Mouse (Mus musculus) lung, embryonic 16.5 days (tissue): ENCODE measurements around the gene Tsnax. TPM values are rescaled to one million over a fixed set of nuclear protein-coding genes. Genes with fewer than 3 reads are reported as not detected.

Experiments used
- ATAC-seq: fragments of 200-750 bp; cut with Nextera tagmentation; 2 replicates; pipeline ENCODE4 v1.8.0; 2017; ENCODE audit warnings: low read depth, mild to moderate bottlenecking, moderate library complexity
- H3K27ac ChIP-seq: fragments of 300-500 bp; sonication (generic); 2 replicates; pipeline ENCODE4 v1.5.1; 2014; ENCODE audit warnings: mild to moderate bottlenecking, control low read depth, low read length
- H3K27me3 ChIP-seq: fragments of 300-500 bp; sonication (generic); 2 replicates; pipeline ENCODE4 v1.6.1; 2014; ENCODE audit warnings: low read depth, low read length, mixed read lengths; ENCODE audit not compliant: control insufficient read depth, insufficient read depth
- H3K36me3 ChIP-seq: fragments of 300-500 bp; sonication (generic); 2 replicates; pipeline ENCODE4 v1.6.1; 2014; ENCODE audit warnings: low read length; ENCODE audit not compliant: control insufficient read depth, insufficient read depth
- H3K4me1 ChIP-seq: fragments of 300-500 bp; sonication (generic); replicated peaks from 2 replicates; pipeline ENCODE4 v1.6.1; 2014; ENCODE audit warnings: low read length, mixed read lengths; ENCODE audit not compliant: control insufficient read depth, insufficient read depth
- H3K4me2 ChIP-seq: fragments of 300-500 bp; sonication (generic); 2 replicates; pipeline ENCODE4 v1.6.1; 2014; ENCODE audit warnings: low read depth, low read length, control low read depth
- H3K4me3 ChIP-seq: fragments of 300-500 bp; sonication (generic); 2 replicates; pipeline ENCODE4 v1.5.1; 2014; ENCODE audit warnings: mild to moderate bottlenecking, low read length, control low read depth
- H3K9ac ChIP-seq: fragments of 300-500 bp; sonication (generic); 2 replicates; pipeline ENCODE4 v1.6.1; 2014; ENCODE audit warnings: low read length, control low read depth
- H3K9me3 ChIP-seq: fragments of 300-500 bp; sonication (generic); 2 replicates; pipeline ENCODE4 v1.6.1; 2016; ENCODE audit warnings: low read length; ENCODE audit not compliant: control insufficient read depth
- WGBS: fragments of 180-500 bp; shearing (Covaris S2); extraction: QIAGEN DNeasy Blood & Tissue Kit; methylation state at CpG from one replicate; pipeline ENCODE4 v1.1.7; 2014; 5-methylcytosine and 5-hydroxymethylcytosine counted together
- polyA plus RNA-seq: library from polyadenylated mRNA; unstranded; fragments of >200 nt; fragmentation: Nextera tagmentation; extraction: Ambion mirVana; gene quantifications from 2 replicates; pipeline ENCODE4 v1.2.1, GENCODE M21; 2015

Gene Tsnax
- polyA plus RNA-seq, 1 experiment from 2014 or later, result 112 TPM

DNA sequence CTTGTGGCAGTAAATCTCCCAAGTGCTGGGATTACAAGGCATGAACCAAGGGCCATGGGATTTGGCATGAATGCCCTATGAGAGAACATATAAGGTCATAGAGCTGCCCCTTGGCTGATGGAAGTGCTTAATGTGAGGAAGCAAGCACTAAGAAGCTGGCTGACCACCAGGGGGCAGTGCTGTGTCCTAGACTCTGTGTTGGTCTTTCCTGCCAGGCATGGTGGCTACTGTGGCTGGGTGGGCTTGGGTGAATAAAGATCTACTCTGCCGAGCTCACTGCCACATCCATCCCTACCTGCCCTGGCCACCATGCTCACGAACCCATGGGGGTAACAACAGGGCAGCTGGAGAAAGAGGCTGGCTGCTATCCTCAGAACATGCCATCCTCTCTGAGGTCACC, 39.2 kb downstream of the Tsnax start:
- no peaks in the 10 kb centered on the region for H3K9me3 ChIP-seq
- H3K9ac ChIP-seq, result no peak overlapping the region
- ATAC-seq, result no peak
- H3K27me3 ChIP-seq, result no peaks in the 10 kb centered on the region
- no peaks in the 10 kb centered on the region for H3K36me3 ChIP-seq
- no peak overlapping the region for H3K4me2 ChIP-seq
- peaks cover 5% of the 10 kb centered on the region for H3K4me1 ChIP-seq
- WGBS, result 32% methylated on average over 2 of the region's 2 CpGs
- H3K27ac ChIP-seq, result no peak overlapping the region
- H3K4me3 ChIP-seq, result no peak overlapping the region

DNA sequence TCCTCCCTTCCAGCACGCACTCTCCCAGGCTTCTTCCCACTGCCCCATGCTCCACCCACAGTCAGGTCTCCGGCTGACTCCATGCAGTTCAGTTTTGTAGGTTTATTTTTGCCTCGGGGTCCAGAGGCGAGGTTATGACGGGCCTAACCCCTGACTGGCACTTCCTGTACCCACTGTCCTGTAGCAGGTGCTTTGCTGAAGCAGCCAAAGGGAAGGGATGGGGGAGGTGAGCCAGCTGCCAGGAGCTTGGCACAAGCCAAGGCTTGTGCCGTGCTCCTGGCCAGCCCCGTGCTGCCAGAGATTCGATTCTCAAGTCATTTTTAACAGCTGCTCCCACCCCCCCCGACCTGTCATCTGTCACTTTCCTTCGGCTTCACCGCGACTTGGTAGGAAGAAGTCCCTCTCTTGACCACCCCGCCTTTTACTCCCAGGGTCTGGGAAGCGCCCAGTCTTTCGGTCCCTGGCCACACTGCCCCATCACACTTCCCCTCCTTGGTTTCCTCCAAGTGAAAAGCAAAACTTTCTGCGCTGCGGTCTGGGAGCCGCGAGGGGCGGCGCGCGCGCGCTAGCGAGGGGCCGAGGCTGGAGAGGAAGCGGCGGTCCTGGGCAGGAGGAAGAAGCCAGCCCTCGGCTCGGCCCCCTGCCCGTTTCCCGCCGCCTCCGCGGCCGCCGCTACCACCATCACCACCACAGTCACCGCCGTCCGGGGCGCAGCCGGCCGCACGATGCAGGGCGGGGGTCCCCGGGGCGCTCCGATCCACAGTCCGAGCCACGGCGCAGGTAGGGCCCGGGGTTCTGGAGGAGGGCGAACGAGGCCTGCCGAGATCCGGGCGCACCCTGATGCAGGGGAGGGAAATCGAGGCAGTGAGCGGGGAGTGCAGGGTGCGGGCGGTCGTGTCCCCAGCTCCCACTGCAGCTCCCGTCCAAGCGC, 41.0 kb downstream of the Tsnax start, which contains the start of gene Disc1:
TSS of gene Disc1 (plus strand) at position 691 of the 931 bp plus-strand sequence.
- Histone ChIP-seq H3K27ac (peak within 1 kb of the TSS; percentile 76), H3K36me3 (no peaks in the 10 kb centered on the region), H3K4me1 (peaks cover 5% of the 10 kb centered on the region), H3K4me3 (peak within 1 kb of the TSS; percentile 80), H3K27me3 (no peaks in the 10 kb centered on the region), H3K9ac (peak within 1 kb of the TSS; percentile 82), H3K9me3 (no peaks in the 10 kb centered on the region), H3K4me2 (peak within 1 kb of the TSS; percentile 95)
- 1% methylated on average over 58 of the region's 65 CpGs for WGBS
- ATAC-seq, result peak; percentile 75

DNA sequence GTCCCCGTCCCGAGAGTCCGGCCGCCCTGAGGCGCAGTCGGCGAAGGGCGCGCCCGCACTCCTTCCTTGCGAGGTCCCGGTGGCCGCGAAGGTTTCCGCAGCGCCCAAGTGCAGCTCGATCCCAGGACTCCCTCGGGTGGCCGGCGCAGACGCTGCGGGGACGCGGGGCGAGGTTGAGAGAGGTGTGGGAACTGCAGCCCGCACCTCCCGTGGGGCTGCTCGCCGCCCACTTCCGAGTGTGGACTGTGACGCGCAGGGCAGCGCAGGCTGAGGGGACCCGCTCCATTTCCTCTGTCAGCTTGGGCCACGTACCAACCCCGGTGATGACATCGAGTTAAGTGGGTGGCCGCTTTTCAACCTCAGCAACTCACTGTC, 41.6 kb downstream of the Tsnax start:
- Histone ChIP-seq H3K4me1 (peaks cover 5% of the 10 kb centered on the region), H3K4me3 (peak overlapping the region; percentile 80), H3K36me3 (no peaks in the 10 kb centered on the region), H3K27ac (peak overlapping the region; percentile 76), H3K4me2 (peak overlapping the region; percentile 95), H3K27me3 (no peaks in the 10 kb centered on the region), H3K9me3 (no peaks in the 10 kb centered on the region), H3K9ac (peak overlapping the region; percentile 82)
- peak; percentile 79 for ATAC-seq
- WGBS, result 0% methylated on average over 33 of the region's 38 CpGs

DNA sequence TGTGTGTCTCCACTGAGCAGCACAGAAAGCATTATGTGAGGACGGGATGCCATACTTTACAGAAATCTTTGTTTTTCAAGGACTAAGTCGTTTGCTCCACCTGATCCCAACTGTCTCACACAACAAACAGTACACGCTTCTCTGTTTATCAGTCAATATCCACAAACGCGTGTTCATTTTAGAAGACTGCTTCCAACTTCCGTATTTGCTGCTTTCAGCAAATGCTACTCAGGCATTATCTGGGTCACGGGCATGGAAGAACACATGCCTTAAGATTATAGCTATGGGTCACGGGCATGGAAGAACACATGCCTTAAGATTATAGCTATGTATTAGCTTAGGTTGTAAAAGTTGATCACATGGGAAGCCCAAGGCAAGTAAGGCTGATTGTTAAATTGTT, 48.1 kb downstream of the Tsnax start:
- no peaks in the 10 kb centered on the region for H3K9me3 ChIP-seq
- H3K27ac ChIP-seq, result no peak overlapping the region
- no peak overlapping the region for H3K9ac ChIP-seq
- no peaks in the 10 kb centered on the region for H3K4me1 ChIP-seq
- no peak overlapping the region for H3K4me3 ChIP-seq
- WGBS, result 80% methylated on average over 8 of the region's 8 CpGs
- no peak overlapping the region for H3K4me2 ChIP-seq
- H3K27me3 ChIP-seq, result no peaks in the 10 kb centered on the region
- H3K36me3 ChIP-seq, result no peaks in the 10 kb centered on the region
- no peak for ATAC-seq

DNA sequence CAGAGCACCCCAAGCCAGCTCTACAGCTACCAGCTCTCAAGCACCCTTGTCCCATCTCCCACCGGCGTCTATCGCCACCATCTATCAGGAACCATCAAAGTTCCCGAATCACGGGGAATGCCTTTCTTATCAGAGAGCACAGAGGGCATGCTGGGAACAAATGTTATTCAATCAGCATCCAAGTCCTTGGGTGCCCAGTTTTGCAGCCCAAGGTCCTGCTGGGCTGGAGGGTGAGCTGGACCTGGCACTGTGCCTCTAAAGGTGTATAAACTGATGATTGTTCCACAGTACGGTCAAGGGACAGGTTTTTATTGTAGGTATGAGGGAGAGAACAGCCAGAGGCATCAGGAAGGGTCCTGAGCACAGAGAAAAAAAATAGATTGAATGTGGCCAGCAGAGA, 52.8 kb downstream of the Tsnax start:
- no peaks in the 10 kb centered on the region for H3K27me3 ChIP-seq
- ATAC-seq, result no peak
- 54% methylated on average over 6 of the region's 6 CpGs for WGBS
- no peak overlapping the region for H3K4me3 ChIP-seq
- H3K9me3 ChIP-seq, result no peaks in the 10 kb centered on the region
- no peak overlapping the region for H3K4me2 ChIP-seq
- no peaks in the 10 kb centered on the region for H3K36me3 ChIP-seq
- H3K4me1 ChIP-seq, result peaks cover 13% of the 10 kb centered on the region
- no peak overlapping the region for H3K9ac ChIP-seq
- H3K27ac ChIP-seq, result no peak overlapping the region

DNA sequence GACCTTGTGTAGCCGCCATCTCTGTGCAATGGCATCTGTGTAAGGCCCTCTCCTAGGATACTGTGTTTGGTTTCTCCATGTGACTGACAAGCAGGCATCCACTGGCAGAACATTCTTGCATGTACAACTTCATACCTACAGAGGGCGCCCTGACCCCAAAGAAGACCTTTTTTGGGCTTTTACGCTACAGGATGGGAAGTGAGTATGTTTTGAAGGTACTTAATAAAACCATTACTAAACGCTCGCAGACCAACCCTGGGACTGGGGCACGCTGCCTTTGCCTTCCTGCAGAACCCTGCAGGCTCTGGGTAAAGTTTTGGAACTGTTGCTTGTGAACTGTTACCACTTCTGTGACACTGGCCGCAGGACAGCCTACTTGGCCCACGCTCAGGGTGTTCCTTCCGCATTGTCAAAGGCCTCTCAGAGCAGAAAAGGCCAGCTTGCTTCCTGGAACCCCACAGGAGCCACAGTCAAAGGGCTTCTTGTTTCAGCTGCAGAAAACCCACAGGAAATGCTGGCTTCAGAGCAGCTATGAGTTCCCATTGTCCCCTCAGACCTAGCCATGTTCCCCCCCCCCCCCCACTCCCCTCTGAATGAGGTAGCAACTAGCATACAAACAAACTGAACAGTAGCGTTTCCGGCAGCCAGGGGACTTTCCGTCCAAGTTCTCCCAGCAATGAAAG, 54.3 kb downstream of the Tsnax start:
- peak overlapping the region; percentile 43 for H3K4me2 ChIP-seq
- peak; percentile 89 for ATAC-seq
- H3K4me3 ChIP-seq, result peak overlapping the region; percentile 12; the same call in 1 of the 2 replicates
- H3K4me1 ChIP-seq, result peaks cover 13% of the 10 kb centered on the region
- H3K27ac ChIP-seq, result peak overlapping the region; percentile 89
- H3K9ac ChIP-seq, result peak overlapping the region; percentile 47; the same call in 1 of the 2 replicates
- WGBS, result 21% methylated on average over 12 of the region's 12 CpGs
- no peaks in the 10 kb centered on the region for H3K36me3 ChIP-seq
- no peaks in the 10 kb centered on the region for H3K27me3 ChIP-seq
- no peaks in the 10 kb centered on the region for H3K9me3 ChIP-seq

DNA sequence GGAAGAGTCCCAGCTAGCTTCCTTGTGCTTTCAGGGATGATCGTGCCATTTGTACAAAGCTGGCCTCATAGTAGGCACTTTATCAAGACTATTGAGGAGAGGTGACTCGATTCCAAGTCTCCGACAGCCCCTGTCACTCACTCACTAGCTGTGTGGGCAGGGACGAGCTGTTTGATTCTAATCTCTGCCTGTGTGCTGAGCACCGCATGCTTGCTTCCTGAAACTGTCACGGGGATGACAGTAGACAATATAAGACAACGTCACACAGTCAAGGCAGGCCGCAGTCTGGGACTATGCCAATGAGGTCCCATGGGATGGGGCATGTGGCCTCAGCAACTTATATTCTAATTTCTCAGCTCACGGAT, 54.8 kb downstream of the Tsnax start:
- Histone ChIP-seq H3K4me3 (no peak overlapping the region), H3K27ac (peak overlapping the region; percentile 89), H3K9ac (peak overlapping the region; percentile 47; the same call in 1 of the 2 replicates), H3K4me2 (no peak overlapping the region), H3K4me1 (peaks cover 13% of the 10 kb centered on the region), H3K36me3 (no peaks in the 10 kb centered on the region), H3K9me3 (no peaks in the 10 kb centered on the region), H3K27me3 (no peaks in the 10 kb centered on the region)
- peak; percentile 57 for ATAC-seq
- WGBS, result 49% methylated on average over 9 of the region's 9 CpGs

DNA sequence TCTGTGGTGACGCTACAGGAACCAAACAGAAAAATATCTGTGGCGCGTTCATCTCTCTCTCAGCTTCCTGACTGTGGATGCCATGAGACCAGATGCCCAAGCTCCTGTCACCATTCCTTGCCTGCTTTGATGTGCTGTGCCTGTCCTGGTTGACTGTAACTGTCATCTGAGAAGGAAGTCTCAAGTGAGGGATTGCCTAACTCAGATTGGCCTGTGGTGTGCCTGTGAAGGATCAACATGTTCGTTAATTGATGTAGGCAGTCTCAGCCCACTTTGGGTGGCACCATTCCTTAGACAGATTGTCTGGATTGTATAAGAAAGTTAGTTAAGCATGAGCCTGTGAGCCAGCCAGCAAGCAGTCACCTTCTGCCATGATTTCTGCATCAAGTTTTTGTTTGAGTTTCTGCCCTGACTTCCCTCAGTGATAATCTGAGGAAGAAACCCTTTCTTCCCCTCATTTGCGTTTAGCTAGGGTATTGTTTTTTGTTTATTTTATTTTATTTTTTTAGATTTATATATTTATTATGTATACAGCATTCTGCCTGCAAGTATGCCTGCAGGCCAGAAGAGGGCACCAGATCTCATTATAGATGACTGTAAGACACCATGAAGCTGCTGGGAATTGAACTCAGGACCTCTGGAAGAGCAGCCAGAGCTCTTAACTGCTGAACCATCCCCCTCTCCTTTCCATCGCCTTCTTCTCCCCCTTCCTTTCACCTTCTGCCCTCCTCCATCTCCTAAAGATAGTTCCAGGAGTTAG, 55.5 kb downstream of the Tsnax start:
- Histone ChIP-seq H3K4me1 (peaks cover 15% of the 10 kb centered on the region), H3K9me3 (no peaks in the 10 kb centered on the region), H3K4me2 (no peak overlapping the region), H3K9ac (no peak overlapping the region), H3K4me3 (no peak overlapping the region), H3K27me3 (no peaks in the 10 kb centered on the region), H3K27ac (peak overlapping the region; percentile 89), H3K36me3 (no peaks in the 10 kb centered on the region)
- no peak for ATAC-seq
- 79% methylated on average over 6 of the region's 6 CpGs for WGBS

DNA sequence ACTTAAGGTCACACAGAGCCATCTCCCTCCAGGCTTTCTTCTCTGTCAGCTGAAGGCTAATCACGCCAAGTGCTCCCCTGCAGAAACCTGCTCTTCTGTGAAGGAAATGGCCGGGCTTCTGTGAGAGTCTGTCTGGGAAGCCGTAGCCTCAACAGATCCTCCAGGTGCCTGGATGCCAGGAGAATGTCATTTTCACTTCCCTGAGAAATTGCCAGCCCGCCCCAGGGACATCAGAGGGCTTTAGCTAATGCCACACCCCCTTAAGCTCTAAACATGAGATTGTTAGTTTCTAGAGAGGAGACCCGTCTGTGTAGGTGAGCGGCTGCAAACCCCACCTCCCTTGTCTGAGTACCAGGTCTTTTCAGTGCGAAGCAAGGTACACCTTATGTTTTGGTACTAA, 56.5 kb downstream of the Tsnax start:
- H3K4me1 ChIP-seq, result peaks cover 15% of the 10 kb centered on the region
- no peak overlapping the region for H3K4me3 ChIP-seq
- no peaks in the 10 kb centered on the region for H3K27me3 ChIP-seq
- ATAC-seq, result no peak
- no peak overlapping the region for H3K9ac ChIP-seq
- no peak overlapping the region for H3K4me2 ChIP-seq
- no peak overlapping the region for H3K27ac ChIP-seq
- H3K9me3 ChIP-seq, result no peaks in the 10 kb centered on the region
- no peaks in the 10 kb centered on the region for H3K36me3 ChIP-seq
- WGBS, result 66% methylated on average over 7 of the region's 7 CpGs
